Mouse (Mus musculus) intestine, postnatal 0 days (tissue): ENCODE measurements around the gene Acat3. TPM values are rescaled to one million over a fixed set of nuclear protein-coding genes. Genes with fewer than 3 reads are reported as not detected.
"Not testable (repeated sequence)": the region's sequence is repeated elsewhere in the genome, so short reads cannot be mapped to it uniquely, and the experiment has no call there.

Source experiments
- ATAC-seq: fragments of 200-750 bp; cut with Nextera tagmentation; 2 replicates; pipeline ENCODE4 v1.8.0; 2017; ENCODE audit warnings: mild to moderate bottlenecking, moderate TSS enrichment, moderate library complexity
- H3K27ac ChIP-seq: fragments of 300-500 bp; sonication (generic); 2 replicates; pipeline ENCODE4 v1.5.1; 2014; ENCODE audit warnings: mild to moderate bottlenecking, low read depth, low read length, moderate library complexity
- H3K27me3 ChIP-seq: fragments of 300-500 bp; sonication (generic); replicated peaks from 2 replicates; pipeline ENCODE4 v1.6.1; 2014; ENCODE audit warnings: low read length, mixed read lengths; ENCODE audit not compliant: control insufficient read depth, insufficient read depth
- H3K36me3 ChIP-seq: fragments of 300-500 bp; sonication (generic); 2 replicates; pipeline ENCODE4 v1.6.1; 2014; ENCODE audit warnings: mild to moderate bottlenecking, moderate library complexity; ENCODE audit not compliant: control insufficient read depth, insufficient read depth
- H3K4me1 ChIP-seq: fragments of 300-500 bp; sonication (generic); replicated peaks from 2 replicates; pipeline ENCODE4 v1.6.1; 2014; ENCODE audit warnings: antibody characterized with exemption, low read length, mixed read lengths; ENCODE audit not compliant: control insufficient read depth, insufficient read depth
- H3K4me2 ChIP-seq: fragments of 300-500 bp; sonication (generic); replicated peaks from 2 replicates; pipeline ENCODE4 v1.6.1; 2014; ENCODE audit warnings: low read depth, mild to moderate bottlenecking, moderate library complexity
- H3K4me3 ChIP-seq: fragments of 300-500 bp; sonication (generic); 2 replicates; pipeline ENCODE4 v1.5.1; 2014; ENCODE audit warnings: low read depth, low read length
- H3K9ac ChIP-seq: fragments of 300-500 bp; sonication (generic); 2 replicates; pipeline ENCODE4 v1.6.1; 2014; ENCODE audit warnings: mild to moderate bottlenecking, low read depth, low read length
- H3K9me3 ChIP-seq: fragments of 300-500 bp; sonication (generic); 2 replicates; pipeline ENCODE4 v1.6.1; 2016; ENCODE audit warnings: mixed run types; ENCODE audit not compliant: control insufficient read depth
- CTCF ChIP-seq: sonication (generic); IDR thresholded peaks from 2 replicates; pipeline ENCODE4 v1.5.1; 2016; ENCODE audit warnings: low read depth, mild to moderate bottlenecking, control low read depth, antibody characterized with exemption, moderate library complexity
- WGBS: fragments of 180-500 bp; shearing (Covaris S2); extraction: QIAGEN DNeasy Blood & Tissue Kit; methylation state at CpG from one replicate; pipeline ENCODE4 v1.1.7; 2014; 5-methylcytosine and 5-hydroxymethylcytosine counted together
- polyA plus RNA-seq: library from polyadenylated mRNA; unstranded; fragments of >200 nt; fragmentation: Nextera tagmentation; extraction: Ambion mirVana; gene quantifications from 2 replicates; pipeline ENCODE4 v1.2.1, GENCODE M21; 2015

Acat3 gene
- polyA plus RNA-seq, 1 experiment from 2014 or later, result 0.18 TPM

GRCm38 (mm10) chr17:12963476-12963875, 23.1 kb upstream of the Acat3 start:
- Histone ChIP-seq H3K4me1 (peaks cover 4% of the 10 kb centered on the region; the same call in 1 of the 2 replicates), H3K27me3 (no peaks in the 10 kb centered on the region), H3K9ac (no peak overlapping the region), H3K36me3 (peaks cover 22% of the 10 kb centered on the region), H3K4me2 (no peak overlapping the region), H3K4me3 (no peak overlapping the region), H3K9me3 (no peaks in the 10 kb centered on the region), H3K27ac (no peak overlapping the region)
- ATAC-seq, result no peak
- TF ChIP-seq CTCF, result no peak
- WGBS, result 59% methylated on average over 3 of the region's 3 CpGs

- Histone ChIP-seq H3K9me3 (no peaks in the 10 kb centered on the region), H3K27me3 (no peaks in the 10 kb centered on the region), H3K4me3 (peak within 1 kb of the TSS; percentile 76), H3K4me1 (peaks cover 4% of the 10 kb centered on the region; the same call in 1 of the 2 replicates), H3K36me3 (peaks cover 7% of the 10 kb centered on the region), H3K4me2 (peak within 1 kb of the TSS; percentile 64), H3K9ac (peak within 1 kb of the TSS; percentile 54), H3K27ac (peak within 1 kb of the TSS; percentile 54; the same call in 1 of the 2 replicates)
- WGBS, result under 1% methylated on average over 42 of the region's 42 CpGs
- TF ChIP-seq CTCF, result no peak
- peak; percentile 99 for ATAC-seq
Measured at GRCm38 (mm10) chr17:12960331-12960873, 20.0 kb upstream of the Acat3 start, which contains the start of gene Acat2. Gene Acat2 (minus strand): TSS chr17:12960747.

GRCm38 (mm10) chr17:12959377-12959776, 19.0 kb upstream of the Acat3 start:
- H3K4me2 ChIP-seq, H3K27me3 ChIP-seq, H3K9me3 ChIP-seq, ATAC-seq, H3K4me1 ChIP-seq, H3K36me3 ChIP-seq, H3K27ac ChIP-seq, H3K9ac ChIP-seq, H3K4me3 ChIP-seq: not testable (repeated sequence)
- 17% methylated on average over 1 of the region's 2 CpGs for WGBS

GRCm38 (mm10) chr17:12956664-12957063, 16.3 kb upstream of the Acat3 start:
- H3K27ac ChIP-seq, result peak overlapping the region; percentile 35; the same call in 1 of the 2 replicates
- H3K27me3 ChIP-seq, result no peaks in the 10 kb centered on the region
- H3K4me1 ChIP-seq, result peaks cover 4% of the 10 kb centered on the region; the same call in 1 of the 2 replicates
- ATAC-seq, result no peak
- peaks cover 15% of the 10 kb centered on the region for H3K36me3 ChIP-seq
- WGBS, result 88% methylated on average over 8 of the region's 8 CpGs
- no peak overlapping the region for H3K9ac ChIP-seq
- no peak overlapping the region for H3K4me2 ChIP-seq
- TF ChIP-seq CTCF, result no peak
- no peaks in the 10 kb centered on the region for H3K9me3 ChIP-seq
- no peak overlapping the region for H3K4me3 ChIP-seq

- H3K4me2 ChIP-seq, result no peak overlapping the region
- ATAC-seq, result no peak
- no peaks in the 10 kb centered on the region for H3K9me3 ChIP-seq
- H3K27me3 ChIP-seq, result no peaks in the 10 kb centered on the region
- 87% methylated on average over 5 of the region's 5 CpGs for WGBS
- no peaks in the 10 kb centered on the region for H3K4me1 ChIP-seq
- H3K36me3 ChIP-seq, result peaks cover 54% of the 10 kb centered on the region
- H3K4me3 ChIP-seq, result no peak overlapping the region
- no peak for TF ChIP-seq CTCF
- no peak overlapping the region for H3K27ac ChIP-seq
- H3K9ac ChIP-seq, result no peak overlapping the region
Measured at GRCm38 (mm10) chr17:12949669-12950068, 9.3 kb upstream of the Acat3 start.

GRCm38 (mm10) chr17:12942459-12943162, 2.2 kb upstream of the Acat3 start:
- no peak for ATAC-seq
- no peak overlapping the region for H3K9ac ChIP-seq
- H3K9me3 ChIP-seq, result no peaks in the 10 kb centered on the region
- no peaks in the 10 kb centered on the region for H3K27me3 ChIP-seq
- no peak overlapping the region for H3K4me3 ChIP-seq
- H3K36me3 ChIP-seq, result peaks cover 28% of the 10 kb centered on the region
- no peak overlapping the region for H3K4me2 ChIP-seq
- H3K27ac ChIP-seq, result no peak overlapping the region
- H3K4me1 ChIP-seq, result no peaks in the 10 kb centered on the region
- no peak for TF ChIP-seq CTCF
- 90% methylated on average over 6 of the region's 6 CpGs for WGBS
